Mouse (Mus musculus): ENCODE measurements around the gene Olfr554. TPM values are rescaled to one million over a fixed set of nuclear protein-coding genes. Genes with fewer than 3 reads are reported as not detected.
"Not testable (repeated sequence)": the region's sequence is repeated elsewhere in the genome, so short reads cannot be mapped to it uniquely, and the experiment has no call there.

The Olfr554 gene
- polyA plus RNA-seq (2015; fragmentation: Nextera tagmentation; extraction: Ambion mirVana): not detected in 2 replicates

DNA sequence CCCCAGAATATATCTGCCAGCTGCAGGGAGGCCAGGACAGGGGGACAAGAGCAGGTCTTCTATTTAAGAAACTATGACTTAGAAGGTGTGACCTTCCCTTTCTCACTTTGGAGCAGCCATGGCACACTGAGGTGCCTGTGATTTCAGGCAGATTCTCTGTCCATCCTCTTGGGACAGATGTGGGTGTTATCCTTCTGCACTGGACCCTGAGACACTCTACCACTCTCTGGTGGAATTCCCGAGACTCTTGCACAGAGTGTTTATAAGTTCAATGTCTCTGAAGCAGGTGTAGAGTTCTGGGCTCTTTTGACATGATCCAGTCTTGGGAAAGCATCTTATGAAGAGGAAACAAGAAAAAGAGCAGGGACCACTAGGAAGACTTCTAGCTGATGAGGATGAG lies at the start of gene Olfr554:
TSS of gene Olfr554 (plus strand) at position 301 of the 400 bp plus-strand sequence.
- H3K4me2 ChIP-seq (ENCODE audit: low read length): no peak within 1 kb of the TSS
- WGBS: 68% methylated on average over 1 of the region's 1 CpGs
- no peak within 1 kb of the TSS for H3K27ac ChIP-seq (ENCODE audit: low read length)
- no peak within 1 kb of the TSS for H3K9ac ChIP-seq (replicated peaks; ENCODE audit: low read depth, low read length)
- H3K27me3 ChIP-seq (replicated peaks; ENCODE audit: control insufficient read depth, insufficient read depth, low read length): no peaks in the 10 kb centered on the region
- no peaks in the 10 kb centered on the region for H3K4me1 ChIP-seq (replicated peaks; ENCODE audit: control insufficient read depth, insufficient read depth, low read length)
- H3K36me3 ChIP-seq (ENCODE audit: control insufficient read depth, insufficient read depth): no peaks in the 10 kb centered on the region
- no peaks in the 10 kb centered on the region for H3K9me3 ChIP-seq (ENCODE audit: control insufficient read depth, low read length)
- no peak for ATAC-seq
- H3K4me3 ChIP-seq (replicated peaks; ENCODE audit: low read length): no peak within 1 kb of the TSS

DNA sequence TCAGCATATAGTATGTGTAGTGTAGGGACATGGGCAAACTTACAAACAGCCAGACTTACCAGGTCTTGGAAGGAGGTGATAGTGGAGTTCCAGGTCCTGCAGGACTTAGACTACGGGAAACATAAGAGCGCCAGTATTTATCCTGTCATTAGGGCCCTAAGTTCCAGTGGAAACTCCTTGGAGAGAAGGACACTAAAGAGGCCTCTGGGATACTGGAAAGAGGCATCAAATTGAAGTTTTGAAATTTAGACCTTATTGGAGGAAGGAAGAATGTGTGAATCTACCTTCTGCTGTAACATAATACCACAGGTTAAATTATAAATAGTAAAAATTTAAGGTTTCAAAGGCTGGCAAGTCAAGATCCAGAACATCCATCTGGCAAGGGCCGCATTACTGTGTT lies 46.4 kb upstream of the Olfr554 start, which contains the start of gene Olfr551:
TSS of gene Olfr551 (minus strand) at position 101 of the 400 bp plus-strand sequence.
- Histone ChIP-seq H3K27me3 (replicated peaks; ENCODE audit: control insufficient read depth, insufficient read depth, low read length) (no peaks in the 10 kb centered on the region), H3K9me3 (ENCODE audit: control insufficient read depth, low read length) (no peaks in the 10 kb centered on the region), H3K9ac (replicated peaks; ENCODE audit: low read depth, low read length) (no peak within 1 kb of the TSS), H3K36me3 (ENCODE audit: control insufficient read depth, insufficient read depth) (no peaks in the 10 kb centered on the region), H3K4me2 (ENCODE audit: low read length) (no peak within 1 kb of the TSS), H3K4me3 (replicated peaks; ENCODE audit: low read length) (no peak within 1 kb of the TSS), H3K27ac (ENCODE audit: low read length) (no peak within 1 kb of the TSS), H3K4me1 (replicated peaks; ENCODE audit: control insufficient read depth, insufficient read depth, low read length) (no peaks in the 10 kb centered on the region)
- WGBS: 94% methylated on average over 3 of the region's 3 CpGs
- ATAC-seq: no peak

DNA sequence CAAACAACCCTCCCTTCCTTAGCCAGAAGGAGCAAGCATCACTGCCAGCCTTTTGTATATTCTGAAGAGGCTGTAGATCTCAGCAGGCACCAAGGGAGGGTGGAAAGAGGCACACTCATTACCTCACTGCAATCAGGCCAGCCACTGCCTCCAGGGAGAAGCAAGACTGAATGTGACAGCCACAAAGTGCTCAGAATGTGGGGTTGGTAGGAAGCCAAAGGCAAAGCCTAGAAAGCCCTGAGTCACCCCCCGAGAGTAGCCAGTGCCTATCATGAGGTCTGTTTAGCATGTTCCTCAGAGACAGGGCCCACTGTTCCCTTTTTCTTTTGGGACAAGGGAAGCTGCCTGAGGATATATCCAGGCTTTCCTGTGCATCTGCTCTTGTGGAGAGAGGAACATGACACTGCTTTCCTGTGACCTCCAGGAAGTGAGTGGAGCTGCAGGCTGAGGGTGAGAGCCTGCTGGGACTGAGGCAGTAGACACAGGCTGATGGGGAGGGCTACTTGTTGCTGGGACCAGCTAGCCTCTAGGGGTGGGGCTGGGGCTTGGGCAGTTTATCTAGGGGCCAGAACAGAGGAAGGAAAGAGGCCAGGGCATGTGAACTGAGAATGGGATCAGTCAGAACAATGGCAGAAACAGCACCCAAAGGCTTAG lies 40.7 kb upstream of the Olfr554 start, which contains the start of gene Olfr552:
TSS of gene Olfr552 (plus strand) at position 393 of the 654 bp plus-strand sequence.
- Histone ChIP-seq H3K4me1 (replicated peaks; ENCODE audit: control insufficient read depth, insufficient read depth, low read length) (no peaks in the 10 kb centered on the region), H3K27me3 (replicated peaks; ENCODE audit: control insufficient read depth, insufficient read depth, low read length) (no peaks in the 10 kb centered on the region), H3K9me3 (ENCODE audit: control insufficient read depth, low read length) (no peaks in the 10 kb centered on the region), H3K27ac (ENCODE audit: low read length) (no peak within 1 kb of the TSS), H3K4me2 (ENCODE audit: low read length) (no peak within 1 kb of the TSS), H3K4me3 (replicated peaks; ENCODE audit: low read length) (no peak within 1 kb of the TSS), H3K9ac (replicated peaks; ENCODE audit: low read depth, low read length) (no peak within 1 kb of the TSS), H3K36me3 (ENCODE audit: control insufficient read depth, insufficient read depth) (no peaks in the 10 kb centered on the region)
- WGBS: 83% methylated on average over 1 of the region's 1 CpGs
- no peak for ATAC-seq

DNA sequence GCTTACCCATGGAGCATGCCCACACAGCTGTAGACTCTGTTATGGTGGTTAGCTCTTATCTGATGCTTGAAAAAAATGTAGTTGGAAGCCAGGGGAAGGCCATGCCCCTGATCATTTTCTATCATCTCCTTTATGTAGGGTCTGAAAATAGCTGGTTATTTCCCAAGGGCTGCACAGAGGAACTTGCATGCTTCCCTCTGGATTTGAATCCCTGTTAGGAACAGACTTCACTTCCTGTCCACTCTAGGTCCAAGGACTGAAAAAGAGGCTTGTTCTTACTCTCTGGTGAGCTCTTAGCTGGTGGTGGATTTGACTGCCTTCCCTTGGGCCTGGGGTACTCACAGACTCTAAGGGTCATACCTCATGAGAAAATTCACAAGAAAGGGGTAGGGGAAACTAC lies 20.1 kb upstream of the Olfr554 start, which contains the start of gene Olfr553:
TSS of gene Olfr553 (minus strand) at position 101 of the 400 bp plus-strand sequence.
- no peaks in the 10 kb centered on the region for H3K9me3 ChIP-seq (ENCODE audit: control insufficient read depth, low read length)
- H3K36me3 ChIP-seq (ENCODE audit: control insufficient read depth, insufficient read depth): no peaks in the 10 kb centered on the region
- no peak within 1 kb of the TSS for H3K4me2 ChIP-seq (ENCODE audit: low read length)
- no peak within 1 kb of the TSS for H3K9ac ChIP-seq (replicated peaks; ENCODE audit: low read depth, low read length)
- ATAC-seq: no peak
- H3K27me3 ChIP-seq (replicated peaks; ENCODE audit: control insufficient read depth, insufficient read depth, low read length): no peaks in the 10 kb centered on the region
- H3K4me1 ChIP-seq (replicated peaks; ENCODE audit: control insufficient read depth, insufficient read depth, low read length): no peaks in the 10 kb centered on the region
- H3K4me3 ChIP-seq (replicated peaks; ENCODE audit: low read length): no peak within 1 kb of the TSS
- H3K27ac ChIP-seq (ENCODE audit: low read length): no peak within 1 kb of the TSS

DNA sequence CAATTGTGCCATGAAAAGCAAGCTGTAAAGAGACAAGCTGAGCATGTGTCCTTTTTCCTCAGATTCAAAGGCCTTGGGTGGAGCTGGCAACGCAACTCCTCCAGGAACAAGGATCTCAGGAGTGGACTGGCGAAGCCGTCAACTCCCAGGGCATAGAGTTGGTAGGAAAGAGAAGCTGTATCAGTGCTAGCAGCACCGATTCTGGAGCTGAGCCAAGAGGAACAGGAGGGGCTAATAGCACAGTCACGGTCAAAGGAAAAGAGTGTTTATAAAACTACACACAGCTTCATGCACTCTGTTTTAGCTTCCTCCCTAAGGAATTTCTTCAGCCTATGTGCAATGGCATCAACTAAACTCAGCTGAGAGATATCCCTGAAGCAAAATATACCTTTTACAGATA lies 18.6 kb upstream of the Olfr554 start:
- H3K27ac ChIP-seq (ENCODE audit: low read length): no peak overlapping the region
- no peak overlapping the region for H3K9ac ChIP-seq (replicated peaks; ENCODE audit: low read depth, low read length)
- 59% methylated on average over 5 of the region's 5 CpGs for WGBS
- no peak overlapping the region for H3K4me2 ChIP-seq (ENCODE audit: low read length)
- ATAC-seq: no peak
- no peaks in the 10 kb centered on the region for H3K27me3 ChIP-seq (replicated peaks; ENCODE audit: control insufficient read depth, insufficient read depth, low read length)
- no peaks in the 10 kb centered on the region for H3K9me3 ChIP-seq (ENCODE audit: control insufficient read depth, low read length)
- no peaks in the 10 kb centered on the region for H3K4me1 ChIP-seq (replicated peaks; ENCODE audit: control insufficient read depth, insufficient read depth, low read length)
- H3K4me3 ChIP-seq (replicated peaks; ENCODE audit: low read length): no peak overlapping the region
- H3K36me3 ChIP-seq (ENCODE audit: control insufficient read depth, insufficient read depth): no peaks in the 10 kb centered on the region

DNA sequence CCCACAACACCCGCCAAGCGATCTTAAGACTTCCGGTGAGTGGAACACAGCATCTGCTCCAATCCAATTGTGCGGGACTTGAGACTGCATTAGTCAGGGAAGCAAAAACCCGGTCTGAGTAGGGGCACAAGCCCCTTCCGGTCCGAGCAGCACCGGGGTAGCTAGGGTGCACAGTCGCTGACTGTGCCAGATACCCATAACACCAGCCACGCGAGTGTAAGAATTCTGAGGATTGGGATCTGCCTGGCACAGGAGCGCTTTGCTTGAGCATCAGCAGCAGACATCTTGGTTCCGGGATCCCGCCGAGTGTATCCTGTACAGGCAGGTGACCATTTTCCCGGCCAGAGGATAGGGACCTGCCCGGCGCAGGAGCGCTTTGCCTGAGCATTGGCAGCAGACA lies 17.9 kb upstream of the Olfr554 start:
- 90% methylated on average over 17 of the region's 19 CpGs for WGBS
- ATAC-seq; H3K27ac ChIP-seq (ENCODE audit: low read length); H3K9me3 ChIP-seq (ENCODE audit: control insufficient read depth, low read length); H3K27me3 ChIP-seq (replicated peaks; ENCODE audit: control insufficient read depth, insufficient read depth, low read length); H3K4me1 ChIP-seq (replicated peaks; ENCODE audit: control insufficient read depth, insufficient read depth, low read length); H3K36me3 ChIP-seq (ENCODE audit: control insufficient read depth, insufficient read depth); H3K4me2 ChIP-seq (ENCODE audit: low read length); H3K9ac ChIP-seq (replicated peaks; ENCODE audit: low read depth, low read length); H3K4me3 ChIP-seq (replicated peaks; ENCODE audit: low read length): not testable (repeated sequence)

DNA sequence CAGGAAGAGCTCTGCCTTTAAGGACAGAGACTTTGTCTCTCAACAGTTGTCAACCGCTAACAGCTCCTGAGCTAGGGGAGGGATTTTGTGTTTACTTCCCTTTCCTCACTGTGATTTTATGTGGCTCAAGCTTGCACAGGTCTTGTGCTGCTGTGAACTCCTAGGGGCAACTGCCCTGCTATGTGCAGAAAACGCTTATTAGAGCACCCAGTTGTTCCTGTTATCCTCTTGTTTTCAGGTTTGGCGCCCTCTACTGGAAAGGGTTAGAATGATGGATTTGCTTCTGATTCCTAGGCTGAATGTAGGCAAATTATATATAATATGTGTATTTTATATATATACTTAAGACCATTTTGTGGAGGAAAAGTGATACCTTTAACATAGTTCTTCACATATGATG lies 1.6 kb upstream of the Olfr554 start:
- Histone ChIP-seq H3K4me2 (ENCODE audit: low read length) (no peak overlapping the region), H3K4me3 (replicated peaks; ENCODE audit: low read length) (no peak overlapping the region), H3K4me1 (replicated peaks; ENCODE audit: control insufficient read depth, insufficient read depth, low read length) (no peaks in the 10 kb centered on the region), H3K36me3 (ENCODE audit: control insufficient read depth, insufficient read depth) (no peaks in the 10 kb centered on the region), H3K27me3 (replicated peaks; ENCODE audit: control insufficient read depth, insufficient read depth, low read length) (no peaks in the 10 kb centered on the region), H3K9me3 (ENCODE audit: control insufficient read depth, low read length) (no peaks in the 10 kb centered on the region), H3K9ac (replicated peaks; ENCODE audit: low read depth, low read length) (no peak overlapping the region), H3K27ac (ENCODE audit: low read length) (no peak overlapping the region)
- ATAC-seq: no peak
- WGBS: 29% methylated on average over 3 of the region's 3 CpGs

DNA sequence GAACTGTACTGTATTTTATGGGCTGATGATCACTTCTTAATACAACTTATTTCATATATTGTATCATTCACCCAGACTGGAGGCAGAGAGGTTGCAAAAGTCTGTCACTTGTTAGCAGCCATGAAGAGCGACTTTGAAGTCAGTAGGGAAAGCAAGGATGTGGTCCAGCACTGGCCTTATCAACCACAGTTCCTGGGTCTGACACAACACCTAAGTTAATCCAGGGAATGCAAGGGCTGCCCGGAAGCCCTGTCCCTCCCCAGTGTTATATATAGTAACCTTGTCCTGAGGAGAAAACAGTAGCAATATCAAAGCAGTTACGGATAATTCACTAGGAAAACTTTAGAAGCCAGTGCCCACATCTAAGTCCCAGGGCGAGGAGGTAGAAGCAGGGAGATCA lies 6.7 kb downstream of the Olfr554 start:
- not testable (repeated sequence) for H3K4me1 ChIP-seq (replicated peaks; ENCODE audit: control insufficient read depth, insufficient read depth, low read length); H3K36me3 ChIP-seq (ENCODE audit: control insufficient read depth, insufficient read depth); H3K9me3 ChIP-seq (ENCODE audit: control insufficient read depth, low read length); H3K4me2 ChIP-seq (ENCODE audit: low read length); H3K4me3 ChIP-seq (replicated peaks; ENCODE audit: low read length); ATAC-seq; H3K9ac ChIP-seq (replicated peaks; ENCODE audit: low read depth, low read length); H3K27me3 ChIP-seq (replicated peaks; ENCODE audit: control insufficient read depth, insufficient read depth, low read length); H3K27ac ChIP-seq (ENCODE audit: low read length)
- 84% methylated on average over 3 of the region's 4 CpGs for WGBS

DNA sequence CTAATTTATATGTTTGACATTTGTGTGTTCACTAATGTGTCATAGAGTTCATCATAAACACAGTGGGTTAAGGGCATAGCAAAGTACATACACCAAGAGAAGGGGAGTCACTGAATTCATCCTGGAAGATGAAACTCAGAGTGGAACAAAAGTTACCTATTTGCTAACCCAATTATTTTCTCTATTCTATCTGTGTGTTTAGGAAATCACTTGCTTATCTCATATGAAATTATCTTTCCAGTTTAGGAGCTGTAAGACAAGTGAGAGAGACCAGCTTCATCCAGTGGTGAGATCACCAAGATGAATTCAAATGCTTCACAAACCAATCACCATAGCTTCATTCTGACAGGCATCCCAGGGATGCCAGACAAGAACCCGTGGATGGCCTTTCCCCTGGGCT lies 20.3 kb downstream of the Olfr554 start, which contains the start of gene Olfr555:
TSS of gene Olfr555 (plus strand) at position 301 of the 400 bp plus-strand sequence.
- Histone ChIP-seq H3K4me2 (ENCODE audit: low read length) (no peak within 1 kb of the TSS), H3K9ac (replicated peaks; ENCODE audit: low read depth, low read length) (no peak within 1 kb of the TSS), H3K4me1 (replicated peaks; ENCODE audit: control insufficient read depth, insufficient read depth, low read length) (no peaks in the 10 kb centered on the region), H3K9me3 (ENCODE audit: control insufficient read depth, low read length) (no peaks in the 10 kb centered on the region), H3K27me3 (replicated peaks; ENCODE audit: control insufficient read depth, insufficient read depth, low read length) (no peaks in the 10 kb centered on the region), H3K36me3 (ENCODE audit: control insufficient read depth, insufficient read depth) (no peaks in the 10 kb centered on the region), H3K4me3 (replicated peaks; ENCODE audit: low read length) (no peak within 1 kb of the TSS), H3K27ac (ENCODE audit: low read length) (no peak within 1 kb of the TSS)
- WGBS: 73% methylated on average over 1 of the region's 1 CpGs
- ATAC-seq: no peak

DNA sequence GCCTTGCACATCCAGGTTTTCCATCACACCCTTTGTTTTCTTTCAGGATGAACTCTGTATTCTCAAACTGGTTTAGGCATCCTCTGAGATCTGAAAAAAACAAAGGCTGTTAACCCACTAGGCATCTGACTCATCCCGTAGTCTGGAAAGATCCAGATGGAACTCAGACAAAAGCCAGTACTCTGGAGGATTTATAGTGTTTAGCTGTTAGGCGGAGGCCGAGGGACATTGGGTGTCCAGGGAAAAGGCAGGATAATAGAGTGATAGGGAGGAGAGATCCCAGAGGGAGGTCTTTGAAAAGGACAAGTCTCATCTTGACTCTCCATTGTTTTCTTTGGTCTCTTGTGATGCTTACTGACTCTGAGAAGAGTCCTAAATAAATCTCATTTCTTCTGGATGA lies 26.4 kb downstream of the Olfr554 start, which contains the start of gene Olfr556:
TSS of gene Olfr556 (plus strand) at position 301 of the 400 bp plus-strand sequence.
- Histone ChIP-seq H3K36me3 (ENCODE audit: control insufficient read depth, insufficient read depth) (no peaks in the 10 kb centered on the region), H3K4me1 (replicated peaks; ENCODE audit: control insufficient read depth, insufficient read depth, low read length) (no peaks in the 10 kb centered on the region), H3K27me3 (replicated peaks; ENCODE audit: control insufficient read depth, insufficient read depth, low read length) (no peaks in the 10 kb centered on the region), H3K9ac (replicated peaks; ENCODE audit: low read depth, low read length) (no peak within 1 kb of the TSS), H3K4me3 (replicated peaks; ENCODE audit: low read length) (no peak within 1 kb of the TSS), H3K9me3 (ENCODE audit: control insufficient read depth, low read length) (no peaks in the 10 kb centered on the region), H3K27ac (ENCODE audit: low read length) (no peak within 1 kb of the TSS), H3K4me2 (ENCODE audit: low read length) (no peak within 1 kb of the TSS)
- 64% methylated on average over 3 of the region's 3 CpGs for WGBS
- ATAC-seq: no peak

All from forebrain, embryonic 16.5 days (tissue).